Mouse (Mus musculus) forebrain, postnatal 0 days (tissue): ENCODE measurements around the gene Tmem232. TPM values are rescaled to one million over a fixed set of nuclear protein-coding genes. Genes with fewer than 3 reads are reported as not detected.
"Not testable (repeated sequence)": the region's sequence is repeated elsewhere in the genome, so short reads cannot be mapped to it uniquely, and the experiment has no call there.

Experiments
- ATAC-seq: fragments of 200-750 bp; cut with Nextera tagmentation; 2 replicates; pipeline ENCODE4 v1.8.0; 2017; ENCODE audit warnings: mild to moderate bottlenecking, moderate library complexity
- DNase-seq: peaks from one replicate; pipeline ENCODE4 v3.0.0-alpha.2; 2015
- H3K27ac ChIP-seq: fragments of 300-500 bp; sonication (generic); 2 replicates; pipeline ENCODE4 v1.5.1; 2014; ENCODE audit warnings: low read depth, mild to moderate bottlenecking, antibody characterized with exemption, low read length, moderate library complexity, mixed read lengths
- H3K27me3 ChIP-seq: fragments of 300-500 bp; sonication (generic); 2 replicates; pipeline ENCODE4 v1.6.1; 2014; ENCODE audit warnings: mild to moderate bottlenecking, low read length, mixed read lengths; ENCODE audit not compliant: insufficient read depth
- H3K36me3 ChIP-seq: fragments of 300-500 bp; sonication (generic); 2 replicates; pipeline ENCODE4 v1.6.1; 2014; ENCODE audit warnings: mild to moderate bottlenecking, moderate library complexity; ENCODE audit not compliant: insufficient read depth
- H3K4me1 ChIP-seq: fragments of 300-500 bp; sonication (generic); 2 replicates; pipeline ENCODE4 v1.6.1; 2014; ENCODE audit warnings: antibody characterized with exemption; ENCODE audit not compliant: insufficient read depth
- H3K4me2 ChIP-seq: fragments of 300-500 bp; sonication (generic); 2 replicates; pipeline ENCODE4 v1.6.1; 2014; ENCODE audit warnings: low read depth, mild to moderate bottlenecking, moderate library complexity
- H3K4me3 ChIP-seq: fragments of 300-500 bp; sonication (generic); 2 replicates; pipeline ENCODE4 v1.5.1; 2014; ENCODE audit warnings: low read depth, low read length, mixed read lengths
- H3K9ac ChIP-seq: fragments of 300-500 bp; sonication (generic); 2 replicates; pipeline ENCODE4 v1.6.1; 2014; ENCODE audit warnings: mild to moderate bottlenecking
- H3K9me3 ChIP-seq: fragments of 300-500 bp; sonication (generic); 2 replicates; pipeline ENCODE4 v1.6.1; 2016; ENCODE audit warnings: low read length
- CTCF ChIP-seq: sonication (generic); IDR thresholded peaks from 2 replicates; pipeline ENCODE4 v1.5.1; 2016; ENCODE audit warnings: antibody characterized with exemption, control low read depth, low read depth
- WGBS: fragments of 180-500 bp; shearing (Covaris S2); extraction: QIAGEN DNeasy Blood & Tissue Kit; methylation state at CpG from one replicate; pipeline ENCODE4 v1.1.7; 2014; 5-methylcytosine and 5-hydroxymethylcytosine counted together
- polyA plus RNA-seq: library from polyadenylated mRNA; unstranded; fragments of >200 nt; fragmentation: Nextera tagmentation; extraction: Ambion mirVana; gene quantifications from 2 replicates; pipeline ENCODE4 v1.2.1, GENCODE M21; 2015
- total RNA-seq: library from RNA; depleted of rRNA; stranded (reverse); fragments of >200 nt; gene quantifications from 2 replicates; pipeline ENCODE4 v1.2.3, GENCODE M21; 2014

The Tmem232 gene
- total and polyA plus RNA-seq, 2 experiments from 2014 or later = 0.57 to 1.1 TPM

DNA sequence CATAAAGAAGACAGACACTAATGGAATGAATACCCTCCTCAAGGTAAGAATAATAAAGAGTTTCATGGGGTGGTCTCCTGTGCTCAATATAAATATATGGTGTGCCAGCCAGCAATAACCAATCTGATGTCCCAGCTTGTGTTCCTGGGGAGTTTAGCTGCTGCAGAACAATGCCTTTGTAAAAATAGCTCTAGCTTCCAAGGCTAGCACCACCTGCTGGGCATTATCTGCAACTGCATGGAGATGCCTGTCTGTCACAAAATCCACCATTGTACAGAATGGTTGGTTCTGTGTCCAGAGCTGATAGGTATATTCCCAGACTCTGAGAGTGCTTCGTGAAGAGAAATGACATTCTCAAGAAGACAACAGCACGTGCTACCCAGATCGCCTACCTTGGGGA is 4.4 kb downstream of the Tmem232 start:
- H3K4me2 ChIP-seq = no peak overlapping the region
- DNase-seq (peak; percentile 38), ATAC-seq (no peak)
- H3K27me3 ChIP-seq = no peaks in the 10 kb centered on the region
- peak; percentile 70 for TF ChIP-seq CTCF
- no peak overlapping the region for H3K4me3 ChIP-seq
- H3K36me3 ChIP-seq = no peaks in the 10 kb centered on the region
- no peaks in the 10 kb centered on the region for H3K9me3 ChIP-seq
- no peak overlapping the region for H3K27ac ChIP-seq
- 24% methylated on average over 3 of the region's 3 CpGs for WGBS
- H3K4me1 ChIP-seq = 0 out of 2 replicates have a peak, but pooled peaks cover 3% of the 10 kb centered on the region
- no peak overlapping the region for H3K9ac ChIP-seq

DNA sequence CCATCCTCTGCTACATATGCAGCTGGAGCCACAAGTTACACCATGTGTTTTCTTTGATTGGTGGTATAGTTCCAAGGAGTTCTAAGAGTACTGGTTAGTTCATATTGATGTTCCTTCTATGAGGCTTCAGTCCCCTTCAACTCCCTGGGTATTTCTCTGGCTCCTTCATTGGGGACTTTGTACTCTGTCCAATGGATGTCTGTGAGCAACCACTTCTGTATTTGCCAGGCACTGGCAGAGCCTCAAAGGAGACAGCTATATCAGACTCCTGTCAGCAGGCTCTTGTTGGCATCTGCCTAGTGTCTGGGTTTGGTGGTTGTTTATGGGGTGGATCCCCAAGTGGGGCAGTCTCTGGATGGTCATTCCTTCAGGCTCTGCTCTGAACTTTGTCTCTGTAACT is 8.2 kb downstream of the Tmem232 start:
- ATAC-seq, DNase-seq, H3K27me3 ChIP-seq: not testable (repeated sequence)

DNA sequence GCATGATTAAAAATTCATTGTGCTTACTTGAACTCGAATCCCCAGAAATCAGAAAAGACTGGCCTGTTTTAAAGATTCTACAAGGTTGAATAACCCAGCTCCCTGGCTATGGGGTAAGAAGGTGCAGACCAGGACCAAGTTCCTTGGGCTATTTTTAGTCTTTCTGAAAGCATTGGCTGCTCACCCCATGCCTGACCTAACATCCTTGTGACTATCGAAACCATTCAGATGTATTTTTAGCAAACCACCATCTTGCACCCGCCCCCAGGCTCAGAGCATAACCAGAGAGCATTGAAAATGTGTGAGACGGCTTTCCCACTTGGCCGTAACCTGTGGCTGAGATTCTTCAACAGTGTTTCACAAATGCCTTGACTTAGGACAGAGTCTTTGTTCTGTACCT is 13.1 kb downstream of the Tmem232 start:
- WGBS = 79% methylated on average over 5 of the region's 5 CpGs
- Histone ChIP-seq H3K4me1 (no peaks in the 10 kb centered on the region), H3K27me3 (no peaks in the 10 kb centered on the region), H3K36me3 (no peaks in the 10 kb centered on the region), H3K9me3 (no peaks in the 10 kb centered on the region), H3K4me2 (no peak overlapping the region), H3K4me3 (no peak overlapping the region), H3K27ac (no peak overlapping the region), H3K9ac (no peak overlapping the region)
- TF ChIP-seq CTCF = no peak
- DNase-seq = no peak
- ATAC-seq = no peak

More for the DNA sequence above, 8.2 kb downstream of the Tmem232 start:
- H3K36me3 ChIP-seq, H3K4me3 ChIP-seq, H3K4me1 ChIP-seq, H3K9ac ChIP-seq, H3K9me3 ChIP-seq, H3K27ac ChIP-seq, H3K4me2 ChIP-seq: not testable (repeated sequence)

DNA sequence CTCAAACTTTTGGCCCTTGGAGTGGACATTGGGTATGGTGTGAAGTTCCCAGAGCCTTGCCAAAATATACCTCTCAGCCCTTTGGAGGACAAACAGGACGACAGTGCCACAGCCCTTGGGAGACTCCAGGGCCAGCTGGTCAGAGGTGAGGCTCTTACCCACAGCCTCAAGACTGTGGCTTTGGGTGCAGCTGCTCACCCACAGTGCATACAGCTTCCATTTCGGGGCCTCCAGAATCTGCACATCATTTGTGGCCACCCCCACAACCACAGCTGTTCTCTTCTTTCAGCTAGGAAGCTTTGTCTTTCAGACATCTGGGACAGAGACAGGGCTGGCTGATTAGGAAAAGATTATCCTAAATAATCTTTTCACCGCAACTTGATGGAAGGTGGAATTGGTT is 27.1 kb downstream of the Tmem232 start:
- no peak for ATAC-seq
- no peaks in the 10 kb centered on the region for H3K27me3 ChIP-seq
- no peaks in the 10 kb centered on the region for H3K36me3 ChIP-seq
- WGBS = 82% methylated on average over 3 of the region's 3 CpGs
- no peak for DNase-seq
- no peak overlapping the region for H3K4me2 ChIP-seq
- H3K4me3 ChIP-seq = no peak overlapping the region
- no peak for TF ChIP-seq CTCF
- no peak overlapping the region for H3K27ac ChIP-seq
- H3K9ac ChIP-seq = no peak overlapping the region
- H3K4me1 ChIP-seq = no peaks in the 10 kb centered on the region
- H3K9me3 ChIP-seq = no peaks in the 10 kb centered on the region

DNA sequence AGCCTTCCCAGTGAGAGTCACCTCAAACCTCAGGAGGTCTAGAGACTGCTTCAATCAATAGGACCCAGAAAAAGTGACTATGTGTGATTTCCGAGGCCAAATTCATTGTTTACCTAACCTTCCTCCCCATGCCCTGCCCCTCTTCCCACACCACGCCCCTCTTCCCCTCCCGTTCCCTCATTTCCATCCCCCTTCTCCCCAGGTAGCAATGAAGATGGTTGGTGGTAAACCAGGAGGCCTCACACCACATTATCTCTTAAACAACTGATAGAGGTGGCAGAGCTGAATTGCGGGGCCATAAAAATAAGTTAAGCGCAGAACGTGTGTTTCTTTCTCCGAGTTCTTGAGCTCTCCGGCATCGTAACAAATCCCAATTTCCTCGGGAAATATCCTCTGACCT is 55.9 kb downstream of the Tmem232 start:
- no peak overlapping the region for H3K9ac ChIP-seq
- no peaks in the 10 kb centered on the region for H3K27me3 ChIP-seq
- 86% methylated on average over 10 of the region's 10 CpGs for WGBS
- no peak for DNase-seq
- H3K4me1 ChIP-seq = no peaks in the 10 kb centered on the region
- no peak for TF ChIP-seq CTCF
- H3K27ac ChIP-seq = no peak overlapping the region
- no peak for ATAC-seq
- no peak overlapping the region for H3K4me3 ChIP-seq
- no peaks in the 10 kb centered on the region for H3K9me3 ChIP-seq
- H3K4me2 ChIP-seq = no peak overlapping the region
- no peaks in the 10 kb centered on the region for H3K36me3 ChIP-seq

DNA sequence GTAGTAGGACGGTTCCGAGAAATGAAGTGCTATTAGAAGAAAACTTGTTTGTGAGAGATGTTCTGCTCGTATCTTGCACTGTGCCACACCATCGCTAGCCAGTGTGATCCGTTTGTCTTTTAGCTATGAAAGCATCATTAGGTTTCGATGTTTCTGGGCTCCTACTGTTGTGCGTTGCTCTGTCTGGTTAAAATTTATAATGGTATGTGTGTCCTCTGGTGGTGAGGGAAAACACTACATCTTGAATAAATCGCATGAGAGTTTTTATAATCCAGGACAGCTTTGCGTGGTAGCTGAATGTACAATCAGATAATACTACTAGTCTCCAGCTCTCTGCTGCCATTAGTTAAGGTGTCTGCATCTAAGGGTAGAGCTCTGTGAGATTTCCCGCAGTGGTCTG is 63.8 kb downstream of the Tmem232 start:
- ATAC-seq = no peak
- Histone ChIP-seq H3K4me3 (no peak overlapping the region), H3K27me3 (no peaks in the 10 kb centered on the region), H3K9me3 (no peaks in the 10 kb centered on the region), H3K4me1 (no peaks in the 10 kb centered on the region), H3K9ac (no peak overlapping the region), H3K4me2 (no peak overlapping the region), H3K36me3 (no peaks in the 10 kb centered on the region), H3K27ac (no peak overlapping the region)
- 93% methylated on average over 10 of the region's 10 CpGs for WGBS
- peak; percentile 52 for TF ChIP-seq CTCF
- DNase-seq = peak; percentile 4

GRCm38 (mm10) chr17:65450818-65451217 is 89.8 kb downstream of the Tmem232 start:
- Histone ChIP-seq H3K4me3 (no peak overlapping the region), H3K4me2 (no peak overlapping the region), H3K9ac (no peak overlapping the region), H3K27ac (no peak overlapping the region), H3K9me3 (no peaks in the 10 kb centered on the region), H3K36me3 (no peaks in the 10 kb centered on the region), H3K4me1 (no peaks in the 10 kb centered on the region), H3K27me3 (no peaks in the 10 kb centered on the region)
- TF ChIP-seq CTCF = no peak
- no peak for DNase-seq
- no peak for ATAC-seq

GRCm38 (mm10) chr17:65437906-65438305 is 102.7 kb downstream of the Tmem232 start:
- H3K27ac ChIP-seq, H3K9me3 ChIP-seq, H3K4me2 ChIP-seq, H3K9ac ChIP-seq, H3K4me1 ChIP-seq, H3K27me3 ChIP-seq, H3K4me3 ChIP-seq, H3K36me3 ChIP-seq, DNase-seq, ATAC-seq: not testable (repeated sequence)
- 86% methylated on average over 12 of the region's 12 CpGs for WGBS
